Mouse (Mus musculus) frontal cortex, postnatal 14 days (tissue): Measurements from ENCODE around the gene Phf21a.

Experiments
- DNase-seq, 2 experiments: peaks; one replicate each; pipeline ENCODE4 v3.0.0; 2022; ENCODE audit warnings: low spot score in 2 of 2

The Phf21a gene

GRCm38 (mm10) chr2:92176292-92176691, 83.4 kb downstream of the Phf21a start:
- no peak for DNase-seq

GRCm38 (mm10) chr2:92182146-92182756, 89.3 kb downstream of the Phf21a start:
- DNase-seq = no peak

DNA sequence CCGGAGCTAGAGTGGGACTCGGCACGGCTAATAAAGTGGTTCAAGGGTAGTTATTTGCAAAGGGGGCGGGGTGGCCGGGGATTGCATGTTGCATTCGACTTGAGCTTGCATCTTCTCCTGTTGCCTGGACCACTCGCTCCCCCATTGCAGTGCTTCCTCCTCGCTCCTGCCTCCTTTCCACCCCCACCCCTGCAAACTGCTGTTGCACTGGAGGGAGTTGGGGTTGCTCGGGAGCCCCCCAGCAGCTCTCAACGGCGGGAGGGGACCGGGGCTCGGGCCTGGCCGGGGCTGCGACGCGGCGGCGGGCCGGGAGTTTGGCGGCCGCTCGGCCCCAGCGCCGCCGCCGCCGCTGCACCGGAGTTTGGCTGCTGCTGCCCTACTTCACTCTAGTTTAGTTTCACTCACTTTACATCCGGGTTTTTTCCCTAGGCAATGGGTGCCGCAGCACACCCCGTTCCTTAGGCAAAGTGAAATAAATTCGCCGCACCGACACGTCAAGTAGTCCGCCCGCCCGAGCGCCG, 90.1 kb downstream of the Phf21a start:
- DNase-seq = peak; percentile 72 to 81

DNA sequence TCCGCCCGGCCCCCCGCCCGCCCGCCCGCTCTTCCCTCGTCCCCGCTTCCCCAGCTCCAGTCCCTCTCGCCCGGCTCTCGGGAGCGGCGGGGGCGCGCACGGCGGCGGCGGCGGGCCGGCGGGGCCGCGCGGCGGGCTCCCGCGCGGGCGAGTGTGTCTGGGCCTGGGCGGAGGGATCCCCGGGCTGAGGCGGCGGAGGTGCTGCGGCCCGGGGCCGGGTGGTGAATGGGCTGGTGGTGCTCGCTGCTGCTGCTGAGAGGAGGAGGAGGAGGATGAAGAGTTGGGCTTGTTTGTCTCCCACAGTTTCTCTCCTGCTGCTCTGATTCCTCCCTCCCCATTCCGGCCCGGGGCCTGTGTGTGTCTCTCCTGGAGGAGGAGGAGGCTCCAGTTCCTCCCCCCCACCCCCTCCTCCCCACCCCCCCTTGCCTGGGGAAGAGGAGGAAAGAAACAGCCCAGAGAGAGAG, 90.7 kb downstream of the Phf21a start:
- peak; percentile 85 for DNase-seq

DNA sequence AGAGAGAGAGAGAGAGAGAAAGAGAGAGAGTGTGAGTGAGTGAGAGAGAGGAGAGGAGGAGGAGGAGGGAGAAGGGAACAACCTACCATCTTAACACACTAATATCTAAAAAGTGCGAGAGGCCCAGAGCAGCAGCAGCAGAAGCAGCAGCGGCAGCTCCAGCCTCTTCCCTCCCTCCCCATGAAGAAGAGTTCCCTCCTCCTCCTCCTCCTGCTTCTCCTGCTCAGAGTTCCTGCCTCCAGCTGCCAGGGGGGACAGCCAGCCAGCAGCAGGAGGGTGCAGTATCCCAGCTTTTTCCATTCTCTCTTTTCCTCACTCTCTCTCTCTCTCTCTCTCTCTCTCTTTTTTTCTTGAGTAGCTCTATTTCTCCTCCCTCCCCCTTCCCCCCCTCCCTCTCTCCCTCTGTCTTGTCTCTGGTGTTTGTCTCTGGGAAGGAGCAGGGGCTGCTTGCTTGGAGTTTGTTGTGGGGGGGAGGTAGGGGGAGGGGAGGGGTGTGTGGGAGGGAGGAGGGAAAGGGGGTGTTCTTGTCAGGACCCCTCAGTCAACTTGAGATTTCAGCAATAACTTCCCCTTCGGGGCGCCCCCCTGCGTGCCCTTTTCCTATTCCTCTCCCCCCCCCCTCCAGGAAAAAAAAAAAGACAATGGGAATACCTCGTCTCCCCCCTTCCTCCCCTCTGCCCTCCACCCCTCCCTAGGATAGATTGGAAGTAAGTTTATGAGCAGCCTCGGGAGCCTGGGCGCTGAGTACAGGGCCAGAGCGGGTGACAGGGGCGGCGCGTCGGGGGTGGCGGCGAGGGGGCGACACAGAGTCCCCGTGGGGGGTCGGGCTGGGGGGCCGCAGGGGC, 91.4 kb downstream of the Phf21a start:
- peak; percentile 28 to 34 for DNase-seq

DNA sequence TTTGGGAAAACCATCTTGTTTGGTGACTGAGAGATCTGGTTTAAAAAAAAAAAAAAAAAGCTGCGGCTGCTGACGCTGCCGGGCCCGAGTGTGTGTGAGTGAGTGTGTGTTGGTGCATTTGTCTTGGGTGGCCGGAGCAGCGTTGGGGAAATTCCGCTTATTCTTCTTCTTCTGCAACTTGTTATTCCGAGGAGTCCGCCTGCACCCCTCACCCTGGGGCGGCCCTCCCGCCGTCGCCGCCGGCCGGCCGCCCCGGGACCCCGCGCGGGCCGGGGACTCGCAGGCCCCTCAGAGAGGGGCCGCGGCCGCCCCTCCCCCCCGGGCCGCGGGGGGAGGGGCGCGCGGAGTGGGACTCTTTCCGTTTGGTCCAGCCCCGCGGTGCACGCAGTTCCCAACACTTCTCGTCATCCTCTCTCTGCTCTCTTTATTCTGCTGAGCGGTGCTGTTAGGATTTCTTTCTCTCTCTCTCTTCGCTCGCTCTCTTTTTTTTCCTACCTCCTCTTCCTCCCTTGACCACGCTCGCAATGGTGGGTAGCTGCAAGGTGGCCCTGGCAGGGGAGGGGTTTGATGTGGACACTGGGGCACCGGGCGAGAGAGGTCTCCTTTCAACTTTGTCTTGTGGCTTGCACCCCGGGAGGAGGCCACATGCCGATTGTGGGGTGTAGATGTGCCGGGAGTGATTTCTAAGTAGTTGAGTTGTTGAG, 92.3 kb downstream of the Phf21a start:
- peak; percentile 19 to 25 for DNase-seq

DNA sequence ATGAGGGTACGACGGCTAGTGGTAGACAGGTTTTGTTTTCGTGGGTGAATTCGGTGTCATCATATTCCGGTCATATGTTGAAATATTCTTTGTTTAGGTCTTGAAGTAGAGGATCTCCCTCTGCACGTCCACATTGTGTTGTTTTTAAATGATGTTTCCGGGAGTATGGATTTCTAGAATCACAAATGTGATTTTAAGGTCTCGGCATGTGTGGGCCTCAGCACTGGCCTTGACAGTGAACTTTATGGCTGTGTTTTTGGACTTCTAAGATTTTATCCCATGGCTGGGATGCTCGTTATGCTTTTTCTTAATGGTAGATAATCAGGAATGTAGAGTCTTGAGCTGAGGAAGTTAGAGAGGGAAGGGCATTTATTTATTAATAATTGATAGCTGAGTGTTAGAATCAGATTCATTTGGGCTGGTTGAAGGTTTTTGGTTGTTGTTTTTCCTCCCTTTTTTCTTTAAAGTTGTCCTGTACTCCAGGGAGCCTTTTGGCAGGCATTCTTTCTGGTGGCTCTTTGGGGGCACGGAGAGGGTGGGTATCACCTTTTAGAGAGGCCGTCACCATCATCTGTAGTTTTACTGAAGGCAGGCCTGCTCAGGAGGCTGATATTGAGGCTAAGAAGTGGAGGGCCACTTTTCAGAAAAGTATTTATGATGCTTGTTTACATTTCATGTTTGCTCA, 93.0 kb downstream of the Phf21a start:
- no peak for DNase-seq

GRCm38 (mm10) chr2:92187061-92187460, 94.1 kb downstream of the Phf21a start:
- no peak for DNase-seq

DNA sequence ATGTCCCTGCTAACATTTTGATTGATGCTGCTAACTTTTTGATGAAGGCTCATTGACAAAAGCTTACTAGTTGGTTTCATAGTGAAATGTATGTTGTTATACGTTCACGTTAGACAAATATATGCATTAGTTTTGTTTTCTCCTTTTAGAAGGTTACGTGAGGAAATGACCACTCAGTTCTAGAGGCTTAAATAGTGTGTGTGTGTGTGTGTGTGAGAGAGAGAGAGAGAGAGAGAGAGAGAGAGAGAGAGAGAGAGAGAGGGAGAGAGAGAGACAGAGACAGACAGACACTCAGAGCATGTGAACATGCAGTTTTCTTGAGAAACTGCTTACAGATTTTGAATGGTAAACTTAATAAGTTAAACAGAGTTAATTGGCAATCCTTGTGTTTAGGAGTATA, 95.8 kb downstream of the Phf21a start:
- no peak for DNase-seq

DNA sequence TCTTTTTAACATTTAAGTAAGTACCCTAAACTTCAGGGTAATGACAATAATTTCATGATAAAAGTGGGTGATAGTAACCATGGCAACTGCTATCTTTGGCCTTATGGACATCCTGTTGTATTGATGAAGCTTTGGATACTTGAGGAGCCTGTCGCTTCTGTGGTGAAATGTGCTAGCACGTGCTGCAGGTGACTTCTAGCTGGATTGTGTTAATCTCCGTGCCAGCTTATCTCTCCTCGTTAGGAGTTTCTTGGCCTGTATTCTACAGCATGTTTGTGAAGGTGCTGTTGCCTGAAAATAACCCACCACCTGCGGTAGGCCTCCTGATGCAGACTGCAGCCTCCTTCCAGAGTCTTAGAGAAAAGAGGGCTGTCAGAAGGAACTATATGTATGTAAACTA, 98.0 kb downstream of the Phf21a start:
- no peak for DNase-seq

DNA sequence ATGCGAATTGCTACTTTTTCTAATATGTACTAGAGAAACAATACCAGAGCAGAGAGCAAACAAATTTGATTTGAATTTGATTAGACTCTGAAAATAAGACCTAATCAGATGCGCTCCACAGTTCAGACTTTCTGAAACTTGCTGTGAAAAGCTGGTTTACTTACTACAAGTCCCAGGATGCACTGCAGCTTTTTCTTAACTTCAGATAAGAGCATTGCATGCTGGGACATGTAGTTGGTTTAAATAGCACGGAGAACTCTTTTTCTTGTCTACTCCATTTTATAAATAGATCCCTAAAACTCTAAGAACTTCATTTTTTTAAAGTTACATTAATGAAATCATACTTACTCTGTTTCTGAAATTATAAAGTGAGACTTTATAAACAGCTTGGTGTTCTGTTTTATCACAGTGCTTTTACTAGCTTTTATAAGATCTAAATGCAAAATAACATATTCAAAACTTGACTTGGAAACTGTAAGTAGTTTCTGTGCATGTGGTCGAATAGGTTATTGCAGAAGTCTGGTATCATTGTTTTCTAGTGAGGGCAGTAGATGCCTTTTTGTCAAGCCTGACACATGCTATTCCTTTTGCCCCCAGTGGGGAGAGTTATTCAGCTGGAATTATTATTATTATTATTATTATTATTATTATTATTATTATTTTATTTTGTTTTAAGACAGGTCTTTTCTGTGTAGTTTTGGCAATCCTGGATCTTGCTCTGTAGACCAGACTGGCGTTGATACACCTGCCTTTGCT, 99.1 kb downstream of the Phf21a start:
- no peak for DNase-seq

- DNase-seq = no peak
Measured at GRCm38 (mm10) chr2:92198126-92198525, 105.2 kb downstream of the Phf21a start.

DNA sequence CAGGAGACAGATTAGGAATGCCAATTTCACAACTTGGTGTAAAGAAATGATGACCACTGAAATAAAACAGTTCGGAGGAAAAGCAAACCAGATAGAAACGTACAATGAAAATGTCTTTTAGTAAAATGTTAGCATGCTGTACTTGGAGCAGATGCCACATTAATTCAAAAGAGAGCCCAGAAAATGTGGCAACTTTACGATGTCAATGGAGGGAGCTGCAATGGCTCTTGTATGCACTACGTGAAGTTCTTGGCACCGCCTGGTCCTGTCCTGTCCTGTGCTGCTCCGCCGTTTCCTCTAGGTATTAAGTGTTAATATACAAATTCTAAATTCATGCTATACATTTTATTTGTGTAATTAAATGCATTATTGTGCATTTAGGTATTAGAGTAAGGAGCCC, 105.8 kb downstream of the Phf21a start:
- DNase-seq = no peak

DNA sequence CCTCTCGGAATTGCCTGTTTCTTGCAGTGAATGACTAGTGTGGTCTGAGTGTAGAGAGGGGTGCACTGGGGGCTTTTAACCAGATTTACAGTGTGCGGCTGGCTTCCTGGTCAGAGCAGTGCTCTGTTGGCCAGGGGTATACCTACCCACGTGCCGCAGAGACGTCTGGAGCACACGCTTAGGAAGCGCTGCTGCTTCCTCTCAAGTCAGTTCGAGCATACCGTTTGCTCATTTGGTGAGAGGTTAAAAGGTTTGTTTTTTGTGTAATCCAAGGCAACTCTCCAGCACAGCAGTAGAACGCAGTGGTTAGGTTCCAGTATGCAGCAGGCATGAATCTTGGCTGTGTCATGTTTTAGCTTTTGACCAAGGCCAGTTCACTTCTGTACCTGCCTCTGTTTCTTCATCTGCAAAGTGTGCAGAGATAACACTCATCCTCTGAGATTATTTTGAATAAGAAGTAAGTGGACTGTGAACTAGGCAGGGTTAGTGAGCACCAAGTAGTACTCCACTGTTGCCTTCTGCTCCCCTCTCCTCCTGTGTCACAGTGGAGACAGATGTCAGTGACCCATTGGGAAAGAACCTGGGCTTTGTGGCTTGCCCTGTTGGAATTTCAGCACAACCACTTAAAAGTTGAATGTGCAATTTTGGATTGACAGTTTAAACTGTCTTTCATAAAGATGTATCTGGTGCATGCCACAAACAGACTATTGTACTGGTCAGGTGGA, 106.8 kb downstream of the Phf21a start:
- no peak for DNase-seq

GRCm38 (mm10) chr2:92202319-92203040, 109.6 kb downstream of the Phf21a start:
- no peak for DNase-seq

- no peak for DNase-seq
Measured at GRCm38 (mm10) chr2:92205010-92205639, 112.2 kb downstream of the Phf21a start.

DNA sequence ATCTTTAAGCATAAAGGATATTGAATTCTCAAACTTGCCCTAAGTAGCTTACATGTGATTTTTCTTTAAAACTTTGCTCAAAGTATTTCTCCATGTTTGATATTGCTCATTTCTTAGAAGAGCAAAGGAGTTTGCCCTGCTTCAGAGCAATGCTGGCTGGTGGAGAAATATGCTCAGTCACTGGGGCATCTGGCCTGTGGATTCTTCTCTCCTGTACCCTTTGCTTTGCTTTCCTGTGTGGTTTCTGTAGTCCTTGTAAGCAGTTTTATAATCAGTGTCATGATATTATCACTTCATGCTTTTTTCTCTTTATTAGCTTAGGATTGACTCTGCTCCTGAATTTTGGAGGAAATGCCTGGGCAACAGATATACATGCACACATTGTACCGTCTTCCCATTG, 117.5 kb downstream of the Phf21a start:
- no peak for DNase-seq

GRCm38 (mm10) chr2:92221431-92221830, 128.5 kb downstream of the Phf21a start:
- no peak for DNase-seq

- no peak for DNase-seq
Measured at GRCm38 (mm10) chr2:92225592-92225991, 132.7 kb downstream of the Phf21a start.
